Mouse (Mus musculus) lung, embryonic 16.5 days (tissue): ENCODE data around the gene Slco1a6. TPM values are rescaled to one million over a fixed set of nuclear protein-coding genes. Genes with fewer than 3 reads are reported as not detected.
"Not testable (repeated sequence)": the region's sequence is repeated elsewhere in the genome, so short reads cannot be mapped to it uniquely, and the experiment has no call there.

Source experiments
- ATAC-seq: fragments of 200-750 bp; cut with Nextera tagmentation; 2 replicates; pipeline ENCODE4 v1.8.0; 2017; ENCODE audit warnings: low read depth, mild to moderate bottlenecking, moderate library complexity
- H3K27ac ChIP-seq: fragments of 300-500 bp; sonication (generic); 2 replicates; pipeline ENCODE4 v1.5.1; 2014; ENCODE audit warnings: mild to moderate bottlenecking, control low read depth, low read length
- H3K27me3 ChIP-seq: fragments of 300-500 bp; sonication (generic); 2 replicates; pipeline ENCODE4 v1.6.1; 2014; ENCODE audit warnings: low read depth, low read length, mixed read lengths; ENCODE audit not compliant: control insufficient read depth, insufficient read depth
- H3K36me3 ChIP-seq: fragments of 300-500 bp; sonication (generic); 2 replicates; pipeline ENCODE4 v1.6.1; 2014; ENCODE audit warnings: low read length; ENCODE audit not compliant: control insufficient read depth, insufficient read depth
- H3K4me1 ChIP-seq: fragments of 300-500 bp; sonication (generic); replicated peaks from 2 replicates; pipeline ENCODE4 v1.6.1; 2014; ENCODE audit warnings: low read length, mixed read lengths; ENCODE audit not compliant: control insufficient read depth, insufficient read depth
- H3K4me2 ChIP-seq: fragments of 300-500 bp; sonication (generic); 2 replicates; pipeline ENCODE4 v1.6.1; 2014; ENCODE audit warnings: low read depth, low read length, control low read depth
- H3K4me3 ChIP-seq: fragments of 300-500 bp; sonication (generic); 2 replicates; pipeline ENCODE4 v1.5.1; 2014; ENCODE audit warnings: mild to moderate bottlenecking, low read length, control low read depth
- H3K9ac ChIP-seq: fragments of 300-500 bp; sonication (generic); 2 replicates; pipeline ENCODE4 v1.6.1; 2014; ENCODE audit warnings: low read length, control low read depth
- H3K9me3 ChIP-seq: fragments of 300-500 bp; sonication (generic); 2 replicates; pipeline ENCODE4 v1.6.1; 2016; ENCODE audit warnings: low read length; ENCODE audit not compliant: control insufficient read depth
- WGBS: fragments of 180-500 bp; shearing (Covaris S2); extraction: QIAGEN DNeasy Blood & Tissue Kit; methylation state at CpG from one replicate; pipeline ENCODE4 v1.1.7; 2014; 5-methylcytosine and 5-hydroxymethylcytosine counted together
- polyA plus RNA-seq: library from polyadenylated mRNA; unstranded; fragments of >200 nt; fragmentation: Nextera tagmentation; extraction: Ambion mirVana; gene quantifications from 2 replicates; pipeline ENCODE4 v1.2.1, GENCODE M21; 2015

The Slco1a6 gene
- not detected in 2 replicates for polyA plus RNA-seq

GRCm38 (mm10) chr6:142208421-142208820, at the start of gene Slco1a6:
Gene Slco1a6 (minus strand): TSS chr6:142208521.
- H3K27ac ChIP-seq = no peak within 1 kb of the TSS
- no peaks in the 10 kb centered on the region for H3K4me1 ChIP-seq
- H3K4me3 ChIP-seq = no peak within 1 kb of the TSS
- no peaks in the 10 kb centered on the region for H3K9me3 ChIP-seq
- no peaks in the 10 kb centered on the region for H3K36me3 ChIP-seq
- no peak within 1 kb of the TSS for H3K4me2 ChIP-seq
- H3K9ac ChIP-seq = no peak within 1 kb of the TSS
- 92% methylated on average over 4 of the region's 4 CpGs for WGBS
- no peak for ATAC-seq
- no peaks in the 10 kb centered on the region for H3K27me3 ChIP-seq

DNA sequence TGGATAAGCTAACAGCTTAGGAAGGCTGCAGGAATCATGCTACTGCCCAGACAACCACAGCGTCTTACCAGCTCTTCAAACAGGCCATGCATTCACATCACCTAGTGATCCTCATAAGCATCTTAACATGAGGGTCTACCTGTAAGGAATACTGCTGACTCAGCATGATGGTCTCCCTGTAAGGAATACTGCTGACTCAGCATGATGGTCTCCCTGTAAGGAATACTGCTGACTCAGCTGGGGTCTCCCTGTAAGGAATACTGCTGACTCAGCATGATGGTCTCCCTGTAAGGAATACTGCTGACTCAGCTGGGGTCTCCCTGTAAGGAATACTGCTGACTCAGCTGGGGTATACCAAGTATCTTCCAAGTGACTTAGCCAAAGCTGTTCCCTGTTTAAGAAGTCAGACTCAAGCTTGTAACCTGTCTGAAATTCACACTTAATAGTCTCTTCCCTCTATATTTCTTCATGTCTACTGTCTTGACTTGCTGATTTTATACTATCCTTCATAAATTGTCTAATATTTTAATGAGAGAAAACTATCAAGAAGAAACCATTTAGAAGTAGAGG, 42.5 kb upstream of the Slco1a6 start:
- not testable (repeated sequence) for H3K9ac ChIP-seq, ATAC-seq, H3K4me2 ChIP-seq, H3K36me3 ChIP-seq, H3K4me1 ChIP-seq, H3K9me3 ChIP-seq, H3K27ac ChIP-seq, H3K4me3 ChIP-seq, H3K27me3 ChIP-seq
- WGBS = 85% methylated on average over 1 of the region's 1 CpGs

- ATAC-seq = no peak
- Histone ChIP-seq H3K4me3 (no peak overlapping the region), H3K9ac (no peak overlapping the region), H3K36me3 (no peaks in the 10 kb centered on the region), H3K4me1 (no peaks in the 10 kb centered on the region), H3K4me2 (no peak overlapping the region), H3K27ac (no peak overlapping the region), H3K9me3 (no peaks in the 10 kb centered on the region), H3K27me3 (no peaks in the 10 kb centered on the region)
- 72% methylated on average over 5 of the region's 5 CpGs for WGBS
Observed at GRCm38 (mm10) chr6:142245065-142245464, 36.7 kb upstream of the Slco1a6 start.

- Histone ChIP-seq H3K36me3 (no peaks in the 10 kb centered on the region), H3K4me2 (no peak overlapping the region), H3K27ac (no peak overlapping the region), H3K9me3 (no peaks in the 10 kb centered on the region), H3K27me3 (no peaks in the 10 kb centered on the region), H3K9ac (no peak overlapping the region), H3K4me3 (no peak overlapping the region), H3K4me1 (no peaks in the 10 kb centered on the region)
- no peak for ATAC-seq
- WGBS = 59% methylated on average over 1 of the region's 1 CpGs
Observed at GRCm38 (mm10) chr6:142239468-142239867, 31.1 kb upstream of the Slco1a6 start.

DNA sequence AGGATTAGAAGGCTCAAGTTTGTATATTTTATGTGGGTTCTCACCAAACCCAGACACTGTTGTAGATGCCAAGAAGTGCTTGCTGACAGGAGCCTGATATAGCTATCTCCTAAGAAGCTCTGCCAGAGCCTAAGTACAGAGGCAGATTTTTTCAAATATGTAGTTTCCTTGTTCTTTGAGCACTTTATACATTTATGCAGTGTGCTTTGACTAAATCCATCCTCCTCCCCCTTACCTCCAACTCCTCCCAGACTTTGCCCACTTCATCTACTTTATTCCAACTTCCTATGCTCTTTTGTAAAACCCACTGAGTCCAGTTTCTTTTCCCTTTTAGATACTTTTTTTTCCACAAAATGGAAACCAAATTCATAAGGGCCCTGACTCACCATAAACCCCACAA, 11.8 kb upstream of the Slco1a6 start:
- H3K36me3 ChIP-seq = no peaks in the 10 kb centered on the region
- H3K9ac ChIP-seq = no peak overlapping the region
- no peaks in the 10 kb centered on the region for H3K4me1 ChIP-seq
- H3K4me2 ChIP-seq = no peak overlapping the region
- no peaks in the 10 kb centered on the region for H3K27me3 ChIP-seq
- no peaks in the 10 kb centered on the region for H3K9me3 ChIP-seq
- H3K4me3 ChIP-seq = no peak overlapping the region
- H3K27ac ChIP-seq = no peak overlapping the region
- no peak for ATAC-seq

DNA sequence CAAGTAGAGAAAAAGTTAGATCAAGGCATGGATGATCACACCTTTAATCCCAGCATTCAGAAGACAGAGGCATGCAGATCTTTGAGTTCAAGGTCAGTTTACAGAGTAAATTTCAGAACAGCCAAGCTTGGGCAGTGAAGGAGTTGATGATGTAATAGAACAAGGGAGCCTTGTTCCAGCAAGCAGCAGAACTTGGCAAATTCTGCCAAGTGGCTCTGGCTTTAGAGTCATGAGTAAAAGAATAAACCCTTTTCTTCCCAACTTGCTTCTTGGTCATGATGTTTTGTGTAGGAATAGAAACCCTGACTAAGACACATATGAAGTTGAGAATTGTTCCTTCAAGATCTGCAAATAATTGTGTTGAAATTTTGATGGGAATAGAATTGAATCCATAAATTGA, 3.5 kb upstream of the Slco1a6 start:
- Histone ChIP-seq H3K4me2 (no peak overlapping the region), H3K27ac (no peak overlapping the region), H3K4me3 (no peak overlapping the region), H3K4me1 (no peaks in the 10 kb centered on the region), H3K9me3 (no peaks in the 10 kb centered on the region), H3K36me3 (no peaks in the 10 kb centered on the region), H3K9ac (no peak overlapping the region), H3K27me3 (no peaks in the 10 kb centered on the region)
- ATAC-seq = peak; percentile 43; the same call in 1 of the 2 replicates

- no peak overlapping the region for H3K27ac ChIP-seq
- no peaks in the 10 kb centered on the region for H3K4me1 ChIP-seq
- H3K36me3 ChIP-seq = no peaks in the 10 kb centered on the region
- no peak overlapping the region for H3K4me3 ChIP-seq
- H3K9me3 ChIP-seq = no peaks in the 10 kb centered on the region
- H3K27me3 ChIP-seq = no peaks in the 10 kb centered on the region
- ATAC-seq = no peak
- H3K4me2 ChIP-seq = no peak overlapping the region
- H3K9ac ChIP-seq = no peak overlapping the region
Observed at GRCm38 (mm10) chr6:142209749-142210148, 1.4 kb upstream of the Slco1a6 start.

- Histone ChIP-seq H3K4me1 (no peaks in the 10 kb centered on the region), H3K9ac (no peak overlapping the region), H3K27me3 (no peaks in the 10 kb centered on the region), H3K4me2 (no peak overlapping the region), H3K36me3 (no peaks in the 10 kb centered on the region), H3K4me3 (no peak overlapping the region), H3K27ac (no peak overlapping the region), H3K9me3 (no peaks in the 10 kb centered on the region)
- no peak for ATAC-seq
Observed at GRCm38 (mm10) chr6:142200524-142200923, 7.8 kb downstream of the Slco1a6 start.

GRCm38 (mm10) chr6:142194245-142194644, 14.1 kb downstream of the Slco1a6 start:
- Histone ChIP-seq H3K27me3 (no peaks in the 10 kb centered on the region), H3K4me3 (no peak overlapping the region), H3K9me3 (no peaks in the 10 kb centered on the region), H3K36me3 (no peaks in the 10 kb centered on the region), H3K4me2 (no peak overlapping the region), H3K27ac (no peak overlapping the region), H3K4me1 (no peaks in the 10 kb centered on the region), H3K9ac (no peak overlapping the region)
- WGBS = 83% methylated on average over 8 of the region's 8 CpGs
- ATAC-seq = no peak

GRCm38 (mm10) chr6:142191962-142192361, 16.4 kb downstream of the Slco1a6 start:
- Histone ChIP-seq H3K9ac (no peak overlapping the region), H3K4me1 (no peaks in the 10 kb centered on the region), H3K27me3 (no peaks in the 10 kb centered on the region), H3K27ac (no peak overlapping the region), H3K4me2 (no peak overlapping the region), H3K9me3 (no peaks in the 10 kb centered on the region), H3K4me3 (no peak overlapping the region), H3K36me3 (no peaks in the 10 kb centered on the region)
- WGBS = 63% methylated on average over 1 of the region's 1 CpGs
- ATAC-seq = no peak
